Mouse (Mus musculus) gastrocnemius, adult 18-20 months (tissue): ENCODE data around the gene Pabpn1l. TPM values are rescaled to one million over a fixed set of nuclear protein-coding genes. Genes with fewer than 3 reads are reported as not detected.
A peak's percentile ranks its signal among the peaks of the same experiment; 100 is the strongest.
"Not testable (repeated sequence)": the region's sequence is repeated elsewhere in the genome, so short reads cannot be mapped to it uniquely, and the experiment has no call there.

Experiments
- DNase-seq: peaks from one replicate; pipeline ENCODE4 v3.0.0; 2021; ENCODE audit warnings: low spot score
- total RNA-seq, 2 experiments: library from RNA; stranded (reverse); gene quantifications; 2 replicates each; pipeline ENCODE4 v1.2.3; 2021

The Pabpn1l gene
- total RNA-seq, 2 experiments from 2014 or later, result not detected

DNA sequence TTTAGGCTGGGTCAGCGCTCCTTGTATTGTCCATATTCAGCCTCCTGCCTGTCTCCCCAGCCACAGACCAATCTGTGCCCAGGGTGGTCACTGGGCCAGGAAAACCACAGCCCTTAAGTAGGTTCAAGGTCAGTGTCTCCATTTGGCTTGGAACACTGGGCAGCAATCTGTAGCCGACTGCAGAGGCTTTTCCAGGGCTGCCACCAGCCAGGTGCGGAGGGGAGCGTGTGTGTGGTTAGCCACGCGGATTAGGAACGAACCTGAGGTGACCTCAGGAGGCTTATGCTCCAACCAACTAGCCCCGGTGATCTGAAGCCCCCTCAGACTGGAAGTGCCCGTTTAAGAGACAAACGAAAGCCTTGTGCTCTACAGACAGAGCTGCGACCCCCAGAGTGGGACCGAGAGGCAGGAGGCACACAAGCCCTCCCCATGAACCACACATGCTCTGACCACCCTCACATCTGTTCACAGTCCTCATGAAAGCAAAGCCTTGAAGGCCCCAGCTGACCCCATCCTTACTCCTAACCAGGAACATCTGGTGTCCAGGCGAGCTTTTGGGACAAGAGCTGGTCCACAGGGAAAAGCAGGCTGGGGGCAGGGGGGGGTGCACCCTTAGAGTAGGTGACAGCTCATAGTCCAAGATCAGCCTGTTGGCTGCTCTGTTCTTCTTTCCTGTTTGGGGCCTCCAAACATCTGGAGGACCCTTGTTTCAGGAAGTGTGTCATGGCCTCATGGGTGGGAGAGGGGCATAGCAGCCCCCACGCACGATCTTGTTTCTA is 25.8 kb upstream of the Pabpn1l start:
- DNase-seq, result no peak

DNA sequence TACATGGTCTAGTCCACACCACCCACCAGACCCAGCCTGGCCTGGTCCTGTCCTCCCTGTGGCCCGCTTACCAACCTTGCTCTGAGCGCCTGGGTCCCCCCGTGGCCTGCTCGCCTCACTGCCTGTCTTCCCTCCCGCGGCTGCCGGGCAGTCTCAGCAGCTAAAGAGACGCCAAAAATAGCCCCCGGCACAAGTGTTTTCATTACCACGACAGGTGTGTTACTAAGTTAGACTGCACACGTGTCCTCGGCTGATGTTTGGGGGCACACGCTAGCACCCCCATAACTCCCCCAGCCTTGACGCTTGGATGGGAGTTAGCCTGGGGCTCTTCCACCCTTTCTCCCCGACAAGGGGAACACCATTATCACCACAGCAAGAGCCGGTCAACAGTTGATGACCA is 23.8 kb upstream of the Pabpn1l start:
- peak; percentile 65 for DNase-seq

DNA sequence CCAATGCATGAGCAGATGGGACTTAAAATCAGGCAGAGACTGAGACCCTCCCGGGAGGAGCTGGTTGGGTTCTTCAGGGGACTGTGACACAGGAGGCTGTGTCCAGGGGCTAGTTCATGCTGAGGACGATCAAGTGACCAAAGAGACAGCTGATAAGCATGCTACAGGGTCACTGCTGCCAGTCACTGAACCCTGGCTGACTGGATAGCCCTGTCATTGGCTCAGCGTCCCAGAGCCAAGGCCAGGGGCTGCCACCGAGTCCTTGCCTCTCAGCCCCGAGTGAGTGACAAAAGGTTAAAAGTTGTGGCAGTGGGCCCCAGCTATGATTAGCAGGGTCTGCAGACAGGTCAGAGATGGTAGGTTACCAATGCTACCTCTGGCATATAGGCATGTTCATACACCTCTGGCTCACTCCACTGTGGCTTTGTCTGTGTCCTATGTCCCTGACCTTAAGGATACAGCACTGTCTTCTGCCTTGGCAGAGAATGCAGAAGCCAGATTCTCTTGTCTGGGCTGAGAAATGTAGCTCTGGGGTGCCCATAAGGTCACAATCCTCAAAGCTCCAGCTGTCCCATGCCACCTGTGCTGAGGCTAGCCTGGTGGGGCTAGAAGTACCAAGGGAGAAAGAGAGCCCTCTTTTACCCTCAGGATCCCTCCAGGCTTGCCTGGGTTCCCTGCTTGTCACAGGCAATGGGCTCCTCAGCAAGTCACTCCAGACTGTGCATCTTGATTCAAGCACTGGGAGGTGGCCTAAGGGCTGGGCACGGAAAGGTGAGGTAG is 21.8 kb upstream of the Pabpn1l start:
- DNase-seq, result no peak

DNA sequence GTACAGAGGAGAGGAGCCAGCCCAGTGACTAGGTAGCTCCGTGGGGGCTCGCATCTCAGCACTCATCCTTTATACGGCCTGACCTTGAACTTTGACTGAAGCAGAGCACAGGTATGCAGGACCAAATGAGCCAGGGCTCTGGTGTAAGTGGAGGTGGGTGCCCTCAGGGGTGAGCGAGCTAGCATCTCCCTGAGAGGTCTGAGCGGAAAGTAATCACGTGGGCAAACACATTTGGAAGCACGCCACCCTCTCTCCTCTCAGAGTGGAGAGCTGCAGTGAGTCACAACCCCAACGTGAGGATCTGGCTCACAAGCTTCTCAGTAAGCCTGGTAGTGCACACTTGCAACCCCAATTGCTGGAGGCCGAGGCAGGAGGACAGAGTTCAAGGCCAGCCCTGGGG is 19.5 kb upstream of the Pabpn1l start:
- no peak for DNase-seq

GRCm38 (mm10) chr8:122641406-122641805 is 18.9 kb upstream of the Pabpn1l start:
- DNase-seq, result no peak

DNA sequence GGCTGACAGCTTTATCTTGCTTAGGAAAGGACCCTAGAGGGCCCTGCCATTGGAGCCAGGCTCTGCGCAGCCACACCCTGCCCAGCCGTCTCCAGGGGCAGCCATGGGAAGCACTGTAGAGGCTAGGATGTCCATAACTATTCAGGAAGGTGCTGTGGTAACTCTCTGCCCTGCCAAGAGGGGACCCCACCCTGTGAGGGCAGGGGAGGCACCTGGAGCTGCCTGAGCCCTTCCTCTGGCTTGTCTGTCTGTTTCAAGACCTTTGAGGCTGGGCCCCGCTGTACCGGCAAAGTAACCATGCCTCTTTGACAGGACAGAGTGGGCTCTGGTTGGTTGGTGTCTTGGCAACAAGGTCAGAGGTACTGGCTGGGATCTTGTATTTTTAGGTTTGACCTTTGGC is 18.3 kb upstream of the Pabpn1l start:
- DNase-seq, result no peak

GRCm38 (mm10) chr8:122639521-122640248 is 17.1 kb upstream of the Pabpn1l start:
- DNase-seq, result peak; percentile 57

DNA sequence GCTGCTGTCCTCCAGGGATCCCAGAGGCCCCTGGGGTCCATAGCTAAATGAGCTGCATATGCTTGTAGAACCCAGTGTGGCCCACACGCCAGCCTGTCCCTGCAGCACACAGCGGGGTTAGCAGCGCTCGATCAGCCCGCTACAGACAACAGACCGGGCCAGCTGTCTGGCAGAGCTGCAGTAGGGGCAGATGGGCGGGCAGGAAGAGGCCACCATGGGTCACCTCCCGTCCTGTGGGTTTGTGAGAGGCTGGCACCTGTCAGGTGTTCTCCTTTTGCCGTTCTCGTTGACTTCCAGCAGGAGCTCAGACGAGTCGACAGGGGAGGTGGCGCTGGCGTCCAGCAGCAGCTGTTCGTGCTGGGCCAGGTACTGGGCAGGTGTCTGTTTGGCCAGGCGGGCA is 16.1 kb upstream of the Pabpn1l start:
- no peak for DNase-seq

DNA sequence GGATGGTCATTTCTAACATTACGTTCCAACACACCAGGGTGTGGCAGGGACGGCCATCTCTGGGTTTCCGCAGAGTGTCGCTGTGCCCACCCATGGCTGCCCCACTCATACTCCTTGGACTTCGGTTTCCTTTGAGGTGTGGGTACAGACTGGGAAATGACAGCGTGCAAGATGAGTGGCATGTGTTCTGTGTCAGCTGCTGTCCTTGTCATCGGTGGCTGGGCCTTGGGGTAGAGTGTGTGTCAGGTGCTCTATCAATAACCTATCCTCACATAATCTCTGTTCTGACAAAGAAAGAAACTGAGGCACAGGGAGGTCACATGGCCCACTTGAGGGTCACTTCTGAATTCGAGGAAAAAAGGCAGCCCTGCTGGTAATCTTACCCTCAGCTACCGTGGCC is 14.7 kb upstream of the Pabpn1l start:
- DNase-seq, result no peak

DNA sequence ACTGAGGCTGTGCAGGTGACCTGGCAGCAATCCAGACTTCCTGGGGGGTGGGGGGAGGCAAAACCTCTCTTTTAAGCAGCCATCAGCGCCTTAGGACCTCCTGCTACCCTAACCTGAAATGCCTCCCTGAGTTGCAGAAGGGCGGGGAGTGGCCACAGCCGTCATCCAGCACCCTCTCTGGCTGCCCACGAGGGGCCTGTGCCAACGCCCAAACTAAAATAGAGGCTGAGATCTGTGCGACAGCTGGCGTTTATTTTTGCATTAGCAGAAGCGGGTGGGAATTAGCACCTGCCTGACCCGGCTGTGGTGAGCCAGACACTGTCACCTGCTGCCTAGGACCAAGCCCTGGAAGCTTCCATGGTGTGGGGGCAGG is 14.2 kb upstream of the Pabpn1l start:
- DNase-seq, result peak; percentile 84

DNA sequence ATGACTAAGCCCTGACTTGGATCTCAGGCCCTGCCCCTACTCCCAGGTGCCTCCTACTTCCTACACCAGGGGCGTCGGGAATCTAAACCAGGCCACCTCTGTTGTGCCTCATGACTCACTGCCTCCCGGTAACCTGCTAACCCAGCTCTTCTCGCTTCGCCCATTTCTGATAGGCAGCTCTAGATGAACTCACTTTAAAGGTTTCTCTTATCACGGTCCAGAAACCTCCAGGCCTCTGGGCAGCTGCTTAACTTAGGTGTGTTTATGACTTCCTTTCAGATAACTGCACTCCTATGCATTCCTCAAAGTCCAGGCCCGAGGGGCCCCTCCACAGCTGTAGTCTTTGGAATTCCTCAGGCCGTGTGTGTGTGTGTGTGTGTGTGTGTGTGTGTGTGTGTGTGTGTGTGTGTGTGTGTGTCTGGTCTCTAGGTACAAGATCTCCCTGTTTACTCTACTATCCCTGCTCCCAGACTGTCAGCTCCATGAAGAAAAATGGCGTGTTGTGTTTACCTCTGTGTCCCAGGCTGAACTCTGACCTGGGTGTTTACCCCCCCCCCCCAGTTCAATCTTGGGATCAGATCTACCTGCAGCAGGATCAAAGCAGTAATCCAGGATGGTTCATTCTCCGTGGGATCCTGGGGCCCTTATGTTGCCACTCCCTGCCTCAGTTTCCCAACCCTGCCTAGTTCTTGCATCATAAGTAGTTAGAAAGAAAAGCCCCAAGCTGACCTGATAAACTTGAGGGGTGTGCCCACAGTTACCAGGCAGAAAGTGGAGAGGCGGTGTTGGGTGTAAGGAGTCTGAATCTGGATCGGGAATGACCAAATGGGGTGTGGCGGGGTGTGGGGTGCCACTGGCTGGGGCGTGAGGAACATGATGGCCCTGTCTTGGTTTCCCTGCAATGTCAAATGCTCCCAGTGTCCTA is 13.6 kb upstream of the Pabpn1l start:
- no peak for DNase-seq

DNA sequence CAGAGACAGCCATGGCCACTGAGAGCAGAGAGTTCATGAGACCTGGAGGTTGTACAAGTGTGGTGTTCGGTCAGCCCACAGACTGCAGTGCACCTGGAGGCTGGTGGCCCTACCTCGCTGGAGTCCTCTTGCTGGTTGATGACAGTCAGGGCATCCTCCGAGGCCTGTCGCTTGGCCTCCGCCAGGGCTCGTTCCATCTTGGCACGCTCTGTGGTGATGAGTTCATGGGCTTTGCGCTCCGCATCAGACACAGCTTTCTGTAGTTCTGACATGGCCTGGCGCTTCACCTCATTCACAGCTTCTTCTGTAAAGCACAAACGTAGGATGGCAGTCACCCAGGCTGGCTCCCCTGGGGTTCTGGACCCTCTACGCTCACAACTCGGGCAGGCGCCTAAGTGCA is 10.7 kb upstream of the Pabpn1l start:
- no peak for DNase-seq

DNA sequence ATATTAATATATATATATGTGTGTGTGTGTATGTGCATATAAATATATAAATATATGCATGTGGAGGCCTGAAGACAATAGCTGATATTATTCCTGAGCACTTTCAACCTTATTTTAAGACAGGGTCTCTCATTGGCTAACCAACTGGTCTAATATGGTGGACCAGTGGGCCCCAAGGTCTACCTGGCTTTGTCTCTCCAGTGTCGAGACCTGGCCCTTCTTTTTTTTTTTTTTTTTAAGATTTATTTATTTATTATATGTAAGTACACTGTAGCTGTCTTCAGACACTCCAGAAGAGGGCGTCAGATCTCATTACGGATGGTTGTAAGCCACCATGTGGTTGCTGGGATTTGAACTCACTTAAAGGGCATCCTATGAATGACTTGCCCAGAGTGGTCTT is 9.6 kb upstream of the Pabpn1l start:
- DNase-seq, result not testable (repeated sequence)

- DNase-seq, result no peak
Observed at GRCm38 (mm10) chr8:122630696-122631095, 8.2 kb upstream of the Pabpn1l start.

DNA sequence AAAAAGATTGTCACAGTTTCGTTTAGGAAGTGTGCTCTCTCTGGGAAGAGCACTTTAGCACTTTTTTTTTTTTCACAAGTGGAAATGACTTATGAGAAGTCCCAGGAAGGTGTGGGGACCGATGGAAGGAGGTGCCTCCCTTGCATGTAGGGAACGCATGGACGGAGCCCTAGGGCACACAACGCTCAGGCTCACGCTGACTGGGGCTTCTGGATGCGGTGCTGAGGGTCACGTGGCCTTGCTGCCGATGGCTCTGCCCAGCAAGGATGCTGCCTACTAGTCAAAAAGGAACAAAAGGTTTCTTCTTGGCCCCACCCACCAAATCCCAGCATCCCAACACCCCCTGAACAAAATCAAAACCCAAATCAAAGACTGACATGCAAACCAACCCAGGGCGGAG is 6.8 kb upstream of the Pabpn1l start:
- no peak for DNase-seq

DNA sequence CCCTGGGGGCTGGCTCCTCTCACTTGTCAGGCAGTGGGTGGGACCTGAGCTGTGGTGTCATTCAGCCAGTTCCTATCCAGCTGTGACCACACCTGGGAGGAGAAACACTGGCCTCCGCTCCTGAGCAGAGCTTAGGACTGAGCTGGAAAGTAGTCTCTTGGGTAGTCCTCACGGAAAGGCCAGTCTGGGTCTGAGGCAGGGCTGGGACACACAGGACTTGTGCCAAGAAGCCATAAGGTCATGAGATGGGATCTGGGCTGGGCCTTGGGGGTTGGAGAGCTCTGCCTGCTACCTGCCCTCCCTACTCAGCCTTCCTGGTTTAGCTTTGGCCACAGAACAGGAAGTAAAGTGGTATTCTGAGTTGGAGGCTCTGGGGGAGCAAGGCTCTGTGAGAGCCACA is 4.4 kb upstream of the Pabpn1l start:
- no peak for DNase-seq

- DNase-seq, result no peak
Observed at GRCm38 (mm10) chr8:122625811-122626210, 3.3 kb upstream of the Pabpn1l start.

GRCm38 (mm10) chr8:122624653-122625052 is 2.1 kb upstream of the Pabpn1l start:
- no peak for DNase-seq

DNA sequence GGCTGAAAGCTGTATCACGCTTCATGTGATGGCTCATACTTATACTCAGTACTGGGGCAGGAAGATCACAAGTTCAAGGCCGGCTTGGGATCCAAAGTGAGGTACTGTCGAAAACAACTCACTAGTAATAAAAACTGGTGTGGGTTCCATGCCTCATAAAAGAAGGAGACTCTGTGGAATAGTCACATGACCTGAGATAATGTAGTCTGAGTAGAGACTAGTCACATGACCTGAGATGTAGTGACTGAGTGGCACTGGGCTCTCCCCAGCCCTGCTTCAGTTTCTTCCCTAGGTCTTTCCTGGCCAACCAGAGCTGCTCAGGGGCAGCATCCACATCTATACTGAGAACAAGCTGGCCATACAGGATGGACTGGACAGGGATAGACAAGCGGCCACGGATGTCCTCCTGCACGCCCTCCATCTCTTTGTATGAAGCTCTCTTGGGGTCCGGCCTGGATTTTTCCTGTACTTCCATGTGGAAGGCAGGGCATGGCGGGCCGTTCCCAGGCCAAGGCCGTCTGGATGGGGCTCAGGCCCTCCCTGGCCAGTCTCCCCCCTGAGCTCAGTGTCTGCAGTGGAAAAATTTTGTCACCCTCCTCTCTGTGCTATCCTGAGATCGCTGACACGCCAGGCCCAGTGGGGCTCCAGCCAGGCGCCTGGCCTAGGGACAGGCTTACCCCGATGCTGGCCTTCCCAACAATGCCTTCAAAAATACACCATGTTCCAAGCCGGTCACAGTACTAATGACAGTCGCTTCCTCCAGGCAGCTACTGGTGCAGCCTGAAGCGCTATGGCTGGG is 1.5 kb upstream of the Pabpn1l start:
- DNase-seq, result peak; percentile 66

- no peak for DNase-seq
Observed at GRCm38 (mm10) chr8:122620446-122620845, 2.1 kb downstream of the Pabpn1l start.
